Mouse (Mus musculus) frontal cortex, postnatal 25 days (tissue): ENCODE results near the gene Carm1.

Experiments
- DNase-seq, 2 experiments: peaks; one replicate each; pipeline ENCODE4 v3.0.0; 2022; ENCODE audit warnings: low spot score in 2 of 2

The Carm1 gene

DNA sequence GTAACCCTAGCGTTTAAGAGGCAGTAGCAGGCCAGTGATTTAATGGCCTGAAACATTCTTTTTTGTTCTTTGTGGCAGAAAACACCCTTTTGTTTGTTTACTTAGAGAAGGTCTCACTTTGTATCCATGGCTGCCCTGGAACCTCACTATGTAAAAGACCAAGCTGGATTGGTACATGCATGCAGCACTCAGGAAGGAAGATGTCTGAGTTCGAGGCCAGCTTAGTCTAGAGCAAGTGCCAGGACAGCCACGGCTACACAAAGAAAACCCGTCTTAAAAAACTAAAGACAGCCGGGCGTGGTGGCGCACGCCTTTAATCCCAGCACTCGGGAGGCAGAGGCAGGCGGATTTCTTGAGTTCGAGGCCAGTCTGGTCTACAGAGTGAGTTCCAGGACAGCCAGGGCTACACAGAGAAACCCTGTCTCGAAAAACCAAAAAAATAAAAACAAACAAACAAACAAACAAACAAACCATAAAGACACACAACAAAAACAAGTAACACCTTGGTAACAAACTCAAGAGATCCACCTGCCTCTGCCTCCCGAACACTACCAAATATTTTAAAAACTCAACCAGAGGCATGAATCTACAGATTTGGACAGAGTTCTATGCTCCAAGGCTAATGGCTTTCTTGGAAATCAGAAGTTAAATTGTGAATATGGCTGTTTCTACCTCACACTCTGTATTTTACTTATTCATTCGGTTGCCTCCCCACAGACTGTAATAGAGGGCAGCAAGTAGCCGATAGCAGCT is 68.3 kb downstream of the Carm1 start:
- no peak for DNase-seq

DNA sequence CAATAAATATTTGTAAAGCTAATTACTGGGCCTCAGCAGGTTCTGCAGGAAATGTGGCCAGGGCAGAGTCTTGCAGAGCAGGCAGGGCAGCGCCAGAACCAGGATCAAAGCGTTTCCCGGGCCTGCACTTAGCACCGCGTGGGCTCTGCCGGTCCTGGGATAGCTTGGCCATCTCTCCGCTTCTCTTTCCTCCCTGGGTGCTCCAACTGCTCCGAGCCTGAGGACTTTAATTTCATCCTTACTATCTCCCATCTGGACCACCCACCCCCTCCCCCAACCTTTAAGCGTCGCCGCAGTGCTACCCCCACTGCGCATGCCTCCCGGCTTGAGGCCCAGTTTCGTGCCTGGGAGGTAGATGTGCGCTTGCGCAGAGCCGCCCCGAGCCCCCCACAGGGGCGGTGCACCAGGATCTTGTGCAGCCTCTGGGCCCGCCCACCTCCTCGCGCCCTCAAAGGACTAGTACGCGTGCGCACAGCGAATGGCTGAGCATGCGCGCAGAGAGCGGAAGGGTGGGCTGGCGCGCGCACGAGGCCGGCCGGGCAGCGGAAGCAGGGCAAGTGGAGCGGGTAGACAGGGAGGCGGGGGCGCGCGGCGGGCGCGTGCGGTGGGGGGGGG is 69.0 kb downstream of the Carm1 start, which contains the start of gene Smarca4:
Smarca4 (plus strand) TSS at position 553 of the 615 bp plus-strand sequence.
- peak; percentile 97 to 99 for DNase-seq

- peak; percentile 75 to 84 for DNase-seq
These were observed 69.6 kb downstream of the Carm1 start for GRCm38 (mm10) chr9:21616232-21616781.

GRCm38 (mm10) chr9:21617066-21617465 is 70.4 kb downstream of the Carm1 start:
- DNase-seq, result no peak

DNA sequence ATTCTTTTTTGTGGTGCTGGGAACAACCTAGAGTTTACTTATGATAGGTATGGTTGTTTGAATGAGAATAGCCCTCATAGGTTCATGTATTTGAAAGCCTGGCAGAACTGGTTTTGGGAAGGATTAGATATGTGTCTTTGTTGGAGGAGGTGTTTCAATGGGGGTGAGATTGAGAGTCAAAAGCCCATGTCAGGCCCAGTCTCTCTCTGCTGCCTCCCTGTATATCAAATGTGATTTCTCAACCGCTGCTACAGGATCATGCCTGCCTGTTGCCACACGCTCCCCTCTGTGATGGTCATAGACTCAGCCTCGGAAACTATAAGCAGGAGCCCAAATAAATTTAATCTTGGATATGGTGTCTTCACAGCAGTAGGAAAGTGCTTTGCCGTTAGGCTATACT is 73.5 kb downstream of the Carm1 start:
- DNase-seq, result no peak

GRCm38 (mm10) chr9:21622676-21623075 is 76.0 kb downstream of the Carm1 start:
- DNase-seq, result no peak

- DNase-seq, result no peak
These were observed 78.9 kb downstream of the Carm1 start for GRCm38 (mm10) chr9:21625342-21626339.

DNA sequence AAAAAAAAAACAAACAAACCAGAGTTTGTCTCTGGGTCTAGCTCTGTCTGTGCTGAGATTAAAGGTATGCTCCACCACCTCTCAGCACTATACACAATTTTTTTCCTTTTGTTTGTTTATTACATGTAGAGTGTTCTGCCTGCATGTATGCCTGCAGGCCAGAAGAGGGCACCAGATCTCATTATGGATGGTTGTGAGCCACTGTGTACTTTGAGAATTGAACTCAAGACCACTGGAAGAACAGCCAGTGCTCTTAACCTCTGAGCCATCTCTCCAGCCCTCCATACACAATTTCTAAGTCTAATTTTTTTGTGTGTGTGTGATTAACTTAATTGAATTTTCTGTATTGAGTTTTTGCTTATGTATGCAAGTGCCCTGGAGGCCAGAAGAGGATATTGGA is 79.9 kb downstream of the Carm1 start:
- no peak for DNase-seq

DNA sequence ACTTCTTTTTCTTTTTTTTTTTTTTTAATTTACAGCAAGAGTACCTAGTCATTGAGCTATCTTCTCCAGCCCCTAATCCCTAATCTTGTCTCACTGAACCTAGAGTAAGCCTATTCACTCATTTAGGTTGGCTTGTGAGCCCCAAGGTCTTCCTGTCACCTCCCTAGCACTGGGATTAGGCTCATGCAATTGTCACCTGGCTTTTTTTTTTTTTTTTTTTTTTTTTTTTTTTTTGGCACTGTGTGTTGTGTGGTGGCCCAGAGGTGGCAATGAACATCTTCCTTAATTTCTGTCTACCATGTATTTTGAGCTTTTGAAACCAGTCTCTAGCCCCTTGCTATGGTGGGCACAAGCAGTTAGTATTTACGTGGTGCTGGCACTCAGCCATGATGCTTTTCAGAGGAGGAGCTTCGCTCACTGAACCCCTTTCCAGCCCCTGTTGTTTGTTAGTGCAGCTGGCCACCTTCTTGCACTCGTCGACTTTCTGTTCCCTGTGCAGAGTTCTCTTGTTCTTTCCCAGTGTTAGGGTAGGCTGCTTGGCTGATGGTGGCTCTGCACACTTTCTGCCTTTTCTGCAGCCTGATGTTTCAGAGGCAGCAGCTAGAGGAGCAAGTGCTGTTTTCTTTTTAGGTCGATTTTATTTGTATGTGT is 80.6 kb downstream of the Carm1 start:
- DNase-seq, result no peak

DNA sequence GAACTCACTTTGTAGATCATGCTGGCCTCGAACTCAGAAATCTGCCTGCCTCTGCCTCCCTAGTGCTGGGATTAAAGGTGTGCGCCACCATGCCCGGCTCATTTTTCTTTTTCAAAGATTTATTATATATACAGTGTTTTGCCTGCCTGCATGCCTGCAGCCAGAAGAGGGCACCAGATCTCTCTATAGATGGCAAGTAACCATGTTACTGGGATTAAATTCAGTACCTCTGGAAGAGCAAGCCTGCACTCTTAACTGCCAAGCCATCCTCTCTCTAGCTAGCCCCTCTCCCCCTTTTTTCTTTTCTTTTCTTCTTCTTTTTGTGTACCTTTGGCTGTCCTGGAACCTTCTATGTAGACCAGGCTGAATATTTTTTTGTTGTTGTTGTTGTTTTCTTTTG is 84.0 kb downstream of the Carm1 start:
- DNase-seq, result no peak

DNA sequence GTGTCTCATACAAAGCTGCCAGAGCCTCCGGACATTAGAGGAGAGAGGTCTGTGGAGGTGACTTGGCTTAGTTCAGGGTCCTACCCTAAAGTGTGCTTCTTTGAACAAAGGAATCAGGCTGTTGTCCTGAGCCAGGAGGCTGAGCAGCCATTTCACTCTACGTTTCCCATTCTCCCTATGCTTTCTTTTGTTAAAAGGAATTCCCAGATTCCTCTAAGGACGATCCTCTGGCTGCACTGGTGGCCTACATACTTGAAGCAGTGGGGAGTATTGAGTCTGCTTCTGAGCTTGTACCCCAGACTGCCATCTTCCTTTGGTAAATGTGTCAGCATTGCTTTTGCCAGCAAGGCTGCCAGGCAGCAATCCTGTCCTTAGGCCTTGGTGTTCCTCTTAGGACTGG is 86.4 kb downstream of the Carm1 start:
- no peak for DNase-seq

DNA sequence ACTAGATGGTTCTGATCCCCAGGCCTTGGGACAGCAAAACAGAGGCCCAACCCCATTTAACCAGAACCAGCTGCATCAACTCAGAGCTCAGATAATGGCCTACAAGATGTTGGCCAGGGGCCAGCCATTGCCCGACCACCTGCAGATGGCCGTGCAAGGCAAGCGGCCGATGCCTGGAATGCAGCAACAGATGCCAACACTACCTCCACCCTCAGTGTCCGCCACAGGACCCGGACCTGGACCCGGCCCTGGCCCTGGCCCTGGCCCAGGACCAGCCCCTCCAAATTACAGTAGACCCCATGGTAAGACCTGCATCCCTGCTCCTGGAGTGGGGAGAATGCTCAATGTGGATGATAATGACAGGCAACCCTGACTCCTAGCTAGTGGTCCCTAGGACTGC is 88.9 kb downstream of the Carm1 start:
- no peak for DNase-seq

- no peak for DNase-seq
These were observed 92.3 kb downstream of the Carm1 start for GRCm38 (mm10) chr9:21639031-21639430.
